Mouse (Mus musculus) subcutaneous adipose tissue, adult 2 months (tissue): ENCODE data around the gene Rnd2. TPM values are rescaled to one million over a fixed set of nuclear protein-coding genes. Genes with fewer than 3 reads are reported as not detected.

Experiments
- polyA plus RNA-seq: library from polyadenylated mRNA; depleted of rRNA; stranded (reverse); fragments of >200 nt; gene quantifications from 2 replicates; pipeline ENCODE4 v1.2.3, GENCODE M21; 2012; ENCODE audit warnings: low replicate concordance; rRNA removed

Rnd2 gene
- 16.1 and 16.8 TPM in 2 replicates for polyA plus RNA-seq

DNA sequence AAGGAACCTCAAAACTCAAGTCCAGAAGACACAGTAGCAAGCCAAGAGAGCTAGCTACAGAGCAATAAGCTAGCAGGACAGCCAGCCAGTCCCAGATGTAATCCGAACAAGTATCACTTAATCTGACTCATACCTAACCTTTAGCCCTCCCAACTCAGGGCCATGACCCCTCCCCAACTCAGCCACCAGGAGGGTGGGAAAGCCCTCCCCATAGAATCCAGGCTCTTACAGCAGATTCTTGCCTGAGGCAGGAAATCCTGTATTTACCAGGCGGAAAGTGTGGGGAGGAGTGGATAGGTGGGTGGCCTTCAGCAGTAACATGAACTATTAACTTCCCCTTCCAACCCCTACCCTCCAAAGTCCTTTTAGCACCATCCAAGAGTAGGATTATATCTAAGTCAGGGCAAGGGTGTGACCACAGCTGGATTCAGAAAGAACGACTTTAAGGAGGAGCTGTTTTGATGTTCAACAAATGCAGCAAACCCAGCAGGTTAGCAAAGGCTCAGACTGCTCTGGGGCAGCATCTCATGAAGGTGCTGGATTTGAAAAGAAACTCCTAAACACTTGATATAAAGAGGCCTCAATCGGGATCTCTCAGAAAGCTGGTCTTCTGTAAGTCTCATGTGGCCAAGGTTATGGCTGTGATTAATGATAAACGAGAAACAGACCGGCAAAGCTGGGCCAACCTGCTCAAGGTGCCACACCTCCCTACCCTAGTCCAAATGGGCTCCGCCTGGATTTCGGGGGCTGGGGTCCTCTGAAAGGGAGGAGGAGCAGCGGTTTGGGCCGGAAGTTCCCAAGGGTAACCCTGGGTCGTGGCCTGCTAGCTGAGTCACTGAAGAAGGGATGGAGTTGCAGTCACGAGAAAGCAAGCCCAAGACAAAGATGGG is at the start of gene Rnd2:
Gene Rnd2, plus strand, starts transcription at position 789 of the 890 bp plus-strand sequence.

DNA sequence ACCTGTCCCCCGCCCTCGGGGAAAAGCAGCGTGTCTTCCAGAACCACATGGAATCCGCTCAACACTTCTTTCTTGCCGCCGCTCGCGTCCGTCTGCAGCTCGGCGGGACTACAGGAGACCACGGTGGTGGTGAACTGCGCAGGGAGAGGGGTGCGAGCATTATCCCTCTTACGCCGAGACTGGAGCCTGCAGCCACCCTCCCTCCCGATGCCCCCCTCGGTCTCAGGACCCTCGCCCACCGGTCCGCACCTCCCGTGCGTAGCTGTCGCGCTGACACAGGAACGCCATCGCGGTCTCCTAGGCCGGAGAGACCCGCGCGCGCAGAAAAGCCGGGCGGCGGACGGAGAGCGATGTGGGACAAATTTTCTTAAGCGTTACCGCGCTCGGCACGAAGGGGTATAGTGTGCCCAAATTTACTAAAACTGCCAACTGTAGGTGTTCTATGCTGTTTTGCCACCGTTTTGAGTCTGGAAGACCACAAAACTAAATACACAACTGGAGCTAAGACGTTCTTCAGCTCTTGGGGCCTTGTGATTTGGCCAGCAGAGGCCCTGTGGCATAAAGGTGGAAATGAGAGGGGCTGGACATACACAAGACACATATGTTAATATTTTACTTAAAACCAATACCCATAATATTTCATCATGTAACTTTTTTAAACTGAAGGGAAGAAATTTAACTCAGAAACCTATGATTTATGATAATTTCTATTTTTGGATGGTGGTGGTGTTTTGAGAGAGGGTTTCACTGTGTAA is 47.5 kb upstream of the Rnd2 start, which contains the start of gene Aarsd1:
Gene Aarsd1, minus strand, starts transcription at position 515 of the 755 bp plus-strand sequence.

DNA sequence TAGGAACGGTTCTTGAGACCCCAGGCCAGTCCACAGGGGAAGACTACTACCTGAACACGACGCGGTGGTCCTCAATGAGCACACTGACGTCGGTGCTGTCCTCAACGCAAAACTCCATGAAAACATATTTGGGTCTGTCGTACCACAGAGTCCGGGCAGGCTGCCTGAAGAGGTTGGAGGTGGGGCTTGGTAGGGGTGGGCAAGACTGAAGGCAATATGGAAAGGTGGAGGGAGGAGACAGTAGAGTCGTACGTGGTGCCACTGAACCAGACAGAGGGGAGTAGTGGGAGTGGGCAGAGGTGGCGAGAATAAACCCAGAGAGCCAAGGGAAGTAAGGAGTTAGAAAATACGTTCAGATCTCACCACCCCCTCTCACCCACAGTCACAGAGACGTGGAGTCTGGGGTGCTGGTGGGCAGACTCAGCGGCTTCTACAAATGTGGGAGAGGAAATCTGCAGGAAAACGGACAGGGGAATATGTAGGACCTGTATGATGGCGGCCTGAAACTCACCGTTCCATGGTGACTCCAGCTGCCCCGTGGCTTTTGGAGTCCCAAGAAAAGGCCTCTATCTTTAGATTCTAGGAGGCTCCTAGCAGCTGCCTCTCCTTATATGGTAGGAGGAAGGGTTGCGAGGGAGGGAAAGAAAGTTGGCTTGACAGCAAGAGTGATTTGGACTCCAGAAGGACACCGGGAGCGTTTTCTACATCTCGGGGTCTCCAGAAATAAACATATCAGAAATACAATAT is 40.5 kb upstream of the Rnd2 start, which contains the start of gene Gm27029:
Gene Gm27029, minus strand, starts transcription at position 692 of the 747 bp plus-strand sequence.

DNA sequence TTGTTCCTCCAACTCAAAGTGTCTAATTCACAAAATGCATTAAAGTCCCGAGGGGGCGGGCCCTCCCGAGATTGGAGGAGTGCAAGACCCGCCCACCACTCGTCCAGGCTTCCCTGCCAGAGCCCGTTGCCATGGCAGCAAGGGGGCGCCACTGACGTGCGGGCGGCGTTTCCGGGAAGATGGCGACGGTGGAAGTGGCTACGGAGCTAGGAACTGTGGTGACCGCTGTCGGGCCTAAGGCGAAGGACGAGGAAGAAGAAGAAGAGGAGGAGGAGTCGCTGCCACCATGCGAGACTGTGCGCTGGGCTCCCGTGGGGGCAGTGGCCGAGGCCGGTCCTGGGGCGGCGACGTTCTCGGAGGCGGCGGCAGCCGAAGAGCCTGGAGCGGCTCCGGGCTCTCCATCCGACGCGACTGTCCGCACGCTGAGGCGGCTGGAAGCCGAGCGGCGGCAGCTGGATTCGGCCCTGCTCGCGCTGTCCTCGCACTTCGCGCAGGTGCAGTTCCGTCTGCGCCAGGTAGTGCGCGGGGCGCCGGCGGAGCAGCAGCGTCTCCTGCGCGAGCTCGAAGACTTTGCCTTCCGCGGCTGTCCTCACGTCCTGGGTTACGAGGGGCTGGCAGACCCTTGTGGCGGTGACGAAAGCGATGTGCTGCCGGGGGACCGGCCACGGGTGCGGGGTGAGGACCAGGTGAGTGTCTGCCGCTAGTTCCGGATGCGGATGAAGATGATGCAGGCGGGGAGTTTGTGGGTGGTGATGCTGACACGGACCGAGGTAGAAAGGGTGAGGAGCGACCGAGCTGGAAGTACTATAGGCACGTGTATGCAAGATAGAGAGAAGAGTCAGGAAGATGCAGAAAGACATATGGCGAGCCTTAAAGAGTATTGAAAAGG is 39.6 kb upstream of the Rnd2 start, which contains the start of the genes Rundc1 and Ptges3l:
Gene Rundc1, plus strand, starts transcription at position 161 of the 889 bp plus-strand sequence.
Gene Ptges3l, minus strand, starts transcription at position 409 of the 889 bp plus-strand sequence.

DNA sequence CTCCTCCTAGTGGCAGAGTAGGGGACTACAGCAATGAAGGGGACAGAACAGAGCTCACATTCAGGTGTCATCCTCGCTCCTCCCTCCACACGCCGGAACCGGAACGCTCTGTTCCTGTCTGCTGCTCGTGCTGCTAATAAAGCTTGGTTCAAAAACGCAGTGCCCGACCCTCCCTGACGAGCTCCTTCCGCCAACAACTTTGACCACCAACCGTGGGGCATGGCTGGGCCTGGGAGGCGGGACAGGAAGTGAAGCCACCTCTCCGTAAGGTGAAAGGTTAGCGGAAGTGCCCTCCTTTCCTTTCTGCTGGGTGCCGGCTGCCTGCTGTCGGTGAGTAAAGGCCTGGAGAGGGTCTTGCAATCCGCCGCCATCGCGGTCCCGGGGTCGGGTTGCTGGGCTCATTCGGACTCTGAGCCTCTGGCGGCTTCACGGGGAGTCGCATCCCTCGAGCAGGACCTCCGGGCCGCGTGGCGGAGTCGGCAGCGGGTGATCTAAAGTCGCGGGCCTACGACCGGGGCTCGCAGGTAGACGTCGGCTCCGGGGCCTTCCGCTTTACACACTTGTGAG is 22.6 kb upstream of the Rnd2 start, which contains the start of gene Rpl27:
Gene Rpl27, plus strand, starts transcription at position 172 of the 567 bp plus-strand sequence.

DNA sequence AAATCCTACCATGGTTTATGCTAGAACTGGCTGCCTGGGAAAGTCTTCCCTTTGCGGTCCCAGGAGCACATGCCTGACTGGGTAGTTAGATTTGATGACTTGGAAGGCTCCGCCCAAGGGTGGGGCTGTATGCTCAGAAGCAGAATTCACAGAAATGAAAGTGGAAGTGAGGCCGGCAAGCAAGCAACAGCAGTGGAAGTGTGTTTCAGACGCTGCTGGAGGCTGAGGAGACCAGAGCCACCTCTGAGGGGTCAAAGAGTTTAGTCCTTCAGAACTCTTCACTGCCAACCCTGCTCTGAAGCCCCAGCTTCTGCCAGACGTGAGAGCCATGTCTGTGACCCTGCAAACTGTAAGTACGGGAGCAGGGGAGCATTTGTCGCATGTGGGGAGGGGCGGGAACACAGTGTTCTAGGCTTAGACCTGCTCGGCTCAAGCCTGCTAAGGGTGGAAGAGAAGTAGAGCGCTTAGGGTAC is 16.5 kb upstream of the Rnd2 start, which contains the start of gene Ifi35:
Gene Ifi35, plus strand, starts transcription at position 134 of the 473 bp plus-strand sequence.

DNA sequence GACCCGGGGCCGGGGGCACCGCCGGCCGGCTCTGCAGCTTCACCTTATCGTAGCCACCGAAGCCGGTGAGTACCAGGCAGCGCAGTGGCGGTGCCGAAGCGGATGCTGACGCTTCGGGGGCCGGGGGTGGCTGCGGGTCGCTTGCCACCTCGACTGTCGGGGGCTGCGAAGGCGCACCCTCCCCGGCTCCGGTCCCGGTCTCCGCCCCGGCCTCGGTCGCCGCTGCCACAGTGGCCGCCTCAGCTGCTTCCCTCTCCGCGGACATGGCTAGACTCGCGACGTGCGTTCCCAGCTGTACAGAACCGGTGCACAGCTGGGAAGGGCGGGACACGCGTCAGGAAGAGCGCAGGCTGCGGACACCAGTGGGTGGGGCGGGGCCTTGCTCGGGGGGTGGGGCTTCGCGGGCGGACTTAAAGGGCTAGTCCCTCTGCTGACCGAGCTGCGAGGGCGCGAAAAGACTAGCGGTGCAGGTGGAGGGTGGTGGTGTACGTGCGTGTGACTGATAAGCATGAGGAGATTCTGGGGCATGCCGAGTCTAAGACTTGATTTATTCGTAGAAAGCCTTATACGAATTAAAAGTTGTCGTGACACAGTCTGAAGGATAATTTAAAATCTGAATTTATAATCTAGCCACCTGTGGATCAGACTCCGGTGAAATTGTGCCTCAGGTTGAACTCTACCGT is 1.2 kb downstream of the Rnd2 start, which contains the start of gene Vat1:
Gene Vat1, minus strand, starts transcription at position 362 of the 683 bp plus-strand sequence.

Other genes starting within 250 kb of the Rnd2 start
- gene Ezh1, start 238.5 kb upstream of the Rnd2 start, polyA plus RNA-seq, result 44.1 and 55.6 TPM in 2 replicates
- 237 and 432 TPM in 2 replicates for gene Ramp2, start 219.0 kb upstream of the Rnd2 start, polyA plus RNA-seq
- gene Vps25, start 211.3 kb upstream of the Rnd2 start, polyA plus RNA-seq, result 110 and 112 TPM in 2 replicates
- gene Wnk4, start 204.4 kb upstream of the Rnd2 start, polyA plus RNA-seq, result 1.4 and 19.8 TPM in 2 replicates
- gene Cntd1, start 186.0 kb upstream of the Rnd2 start, polyA plus RNA-seq, result 0.07 and 0.19 TPM in 2 replicates
- gene Coa3, start 185.9 kb upstream of the Rnd2 start, polyA plus RNA-seq, result 161 and 167 TPM in 2 replicates
- 87.7 and 120 TPM in 2 replicates for gene Becn1, start 162.7 kb upstream of the Rnd2 start, polyA plus RNA-seq
- 61.9 and 67.1 TPM in 2 replicates for gene Psme3, start 148.8 kb upstream of the Rnd2 start, polyA plus RNA-seq
- 3.9 and 7.4 TPM in 2 replicates for gene Aoc2, start 139.9 kb upstream of the Rnd2 start, polyA plus RNA-seq
- 254 and 817 TPM in 2 replicates for gene Aoc3, start 134.4 kb upstream of the Rnd2 start, polyA plus RNA-seq
- gene G6pc, start 97.4 kb upstream of the Rnd2 start, polyA plus RNA-seq, result 0.08 and 0.09 TPM in 2 replicates
- 29.0 and 32.6 TPM in 2 replicates for gene Aarsd1, start 47.4 kb upstream of the Rnd2 start, polyA plus RNA-seq
- gene Gm27029, start 40.2 kb upstream of the Rnd2 start, polyA plus RNA-seq, result 0.48 and 0.52 TPM in 2 replicates
- 15.6 and 20.5 TPM in 2 replicates for gene Rundc1, start 39.9 kb upstream of the Rnd2 start, polyA plus RNA-seq
- 9.3 and 9.4 TPM in 2 replicates for gene Ptges3l, start 39.7 kb upstream of the Rnd2 start, polyA plus RNA-seq
- 318 and 472 TPM in 2 replicates for gene Rpl27, start 22.7 kb upstream of the Rnd2 start, polyA plus RNA-seq
- gene Ifi35, start 16.6 kb upstream of the Rnd2 start, polyA plus RNA-seq, result 66.3 and 93.8 TPM in 2 replicates
- gene Vat1, start 1.2 kb downstream of the Rnd2 start, polyA plus RNA-seq, result 140 and 206 TPM in 2 replicates
- 0.29 and 2.6 TPM in 2 replicates for gene Brca1, start 87.0 kb downstream of the Rnd2 start, polyA plus RNA-seq
- 110 and 123 TPM in 2 replicates for gene Nbr1, start 87.2 kb downstream of the Rnd2 start, polyA plus RNA-seq
- 80.3 and 135 TPM in 2 replicates for gene Tmem106a, start 117.2 kb downstream of the Rnd2 start, polyA plus RNA-seq
- not detected in 2 replicates for gene Gm11634, start 134.3 kb downstream of the Rnd2 start, polyA plus RNA-seq
- 26.1 and 28.7 TPM in 2 replicates for gene Rdm1, start 162.2 kb downstream of the Rnd2 start, polyA plus RNA-seq
- gene Arl4d, start 200.5 kb downstream of the Rnd2 start, polyA plus RNA-seq, result 18.6 and 33.7 TPM in 2 replicates